Mouse (Mus musculus): ENCODE results near the gene Slc35f3. TPM values are rescaled to one million over a fixed set of nuclear protein-coding genes. Genes with fewer than 3 reads are reported as not detected.

Gene Slc35f3
- polyA plus RNA-seq, 1 experiment from 2014 or later: not detected

GRCm38 (mm10) chr8:126275886-126276285 is 22.5 kb upstream of the Slc35f3 start:
- Histone ChIP-seq H3K9ac (no peak overlapping the region), H3K4me3 (replicated peaks) (no peak overlapping the region), H3K4me2 (no peak overlapping the region), H3K36me3 (replicated peaks) (no peaks in the 10 kb centered on the region), H3K9me3 (replicated peaks) (no peaks in the 10 kb centered on the region), H3K4me1 (replicated peaks) (no peaks in the 10 kb centered on the region), H3K27me3 (no peaks in the 10 kb centered on the region), H3K27ac (replicated peaks) (no peak overlapping the region)
- 54% methylated on average over 4 of the region's 4 CpGs for WGBS (ENCODE audit: insufficient replicate concordance)
- ATAC-seq (ENCODE audit: insufficient read depth): no peak

GRCm38 (mm10) chr8:126291951-126292350 is 6.4 kb upstream of the Slc35f3 start:
- Histone ChIP-seq H3K4me2 (no peak overlapping the region), H3K27ac (replicated peaks) (no peak overlapping the region), H3K9ac (no peak overlapping the region), H3K36me3 (replicated peaks) (no peaks in the 10 kb centered on the region), H3K9me3 (replicated peaks) (no peaks in the 10 kb centered on the region), H3K27me3 (no peaks in the 10 kb centered on the region), H3K4me1 (replicated peaks) (no peaks in the 10 kb centered on the region), H3K4me3 (replicated peaks) (no peak overlapping the region)
- 64% methylated on average over 10 of the region's 10 CpGs for WGBS (ENCODE audit: insufficient replicate concordance)
- ATAC-seq (ENCODE audit: insufficient read depth): no peak

- Histone ChIP-seq H3K4me1 (replicated peaks) (no peaks in the 10 kb centered on the region), H3K27me3 (peaks cover 32% of the 10 kb centered on the region), H3K27ac (replicated peaks) (no peak overlapping the region), H3K4me3 (replicated peaks) (no peak overlapping the region), H3K36me3 (replicated peaks) (no peaks in the 10 kb centered on the region), H3K4me2 (no peak overlapping the region), H3K9me3 (replicated peaks) (no peaks in the 10 kb centered on the region), H3K9ac (no peak overlapping the region)
- no peak for ATAC-seq (ENCODE audit: insufficient read depth)
- 23% methylated on average over 1 of the region's 1 CpGs for WGBS (ENCODE audit: insufficient replicate concordance)
These were observed 993 bp upstream of the Slc35f3 start for GRCm38 (mm10) chr8:126297284-126297845.

- no peak overlapping the region for H3K27ac ChIP-seq (replicated peaks)
- 9% methylated on average over 7 of the region's 7 CpGs for WGBS (ENCODE audit: insufficient replicate concordance)
- ATAC-seq (ENCODE audit: insufficient read depth): no peak
- H3K9ac ChIP-seq: no peak overlapping the region
- H3K9me3 ChIP-seq (replicated peaks): no peaks in the 10 kb centered on the region
- peaks cover 32% of the 10 kb centered on the region for H3K27me3 ChIP-seq
- no peak overlapping the region for H3K4me3 ChIP-seq (replicated peaks)
- H3K4me2 ChIP-seq: no peak overlapping the region
- H3K36me3 ChIP-seq (replicated peaks): no peaks in the 10 kb centered on the region
- no peaks in the 10 kb centered on the region for H3K4me1 ChIP-seq (replicated peaks)
These were observed 975 bp downstream of the Slc35f3 start for GRCm38 (mm10) chr8:126299333-126299732.

- Histone ChIP-seq H3K27me3 (peaks cover 32% of the 10 kb centered on the region), H3K4me1 (replicated peaks) (no peaks in the 10 kb centered on the region), H3K36me3 (replicated peaks) (no peaks in the 10 kb centered on the region), H3K27ac (replicated peaks) (no peak overlapping the region), H3K9me3 (replicated peaks) (no peaks in the 10 kb centered on the region), H3K4me2 (no peak overlapping the region), H3K4me3 (replicated peaks) (no peak overlapping the region), H3K9ac (no peak overlapping the region)
- WGBS (ENCODE audit: insufficient replicate concordance): 75% methylated on average over 5 of the region's 5 CpGs
- no peak for ATAC-seq (ENCODE audit: insufficient read depth)
These were observed 2.0 kb downstream of the Slc35f3 start for GRCm38 (mm10) chr8:126300350-126300749.

- Histone ChIP-seq H3K4me3 (replicated peaks) (no peak overlapping the region), H3K4me1 (replicated peaks) (no peaks in the 10 kb centered on the region), H3K36me3 (replicated peaks) (no peaks in the 10 kb centered on the region), H3K27ac (replicated peaks) (no peak overlapping the region), H3K4me2 (no peak overlapping the region), H3K9ac (no peak overlapping the region), H3K27me3 (peaks cover 32% of the 10 kb centered on the region), H3K9me3 (replicated peaks) (no peaks in the 10 kb centered on the region)
- no peak for ATAC-seq (ENCODE audit: insufficient read depth)
- WGBS (ENCODE audit: insufficient replicate concordance): 78% methylated on average over 6 of the region's 6 CpGs
These were observed 3.2 kb downstream of the Slc35f3 start for GRCm38 (mm10) chr8:126301580-126301979.

GRCm38 (mm10) chr8:126307164-126307563 is 8.8 kb downstream of the Slc35f3 start:
- no peaks in the 10 kb centered on the region for H3K27me3 ChIP-seq
- ATAC-seq (ENCODE audit: insufficient read depth): no peak

GRCm38 (mm10) chr8:126309015-126309414 is 10.7 kb downstream of the Slc35f3 start:
- H3K27me3 ChIP-seq: no peaks in the 10 kb centered on the region
- WGBS (ENCODE audit: insufficient replicate concordance): 26% methylated on average over 1 of the region's 1 CpGs
- ATAC-seq (ENCODE audit: insufficient read depth): peak; percentile 28; the same call in 1 of the 2 replicates
- H3K27ac ChIP-seq (replicated peaks): no peak overlapping the region
- no peak overlapping the region for H3K9ac ChIP-seq
- no peaks in the 10 kb centered on the region for H3K4me1 ChIP-seq (replicated peaks)
- no peaks in the 10 kb centered on the region for H3K9me3 ChIP-seq (replicated peaks)
- no peaks in the 10 kb centered on the region for H3K36me3 ChIP-seq (replicated peaks)
- H3K4me2 ChIP-seq: no peak overlapping the region
- H3K4me3 ChIP-seq (replicated peaks): no peak overlapping the region

More at GRCm38 (mm10) chr8:126307164-126307563, 8.8 kb downstream of the Slc35f3 start:
- Histone ChIP-seq H3K36me3 (replicated peaks) (no peaks in the 10 kb centered on the region), H3K27ac (replicated peaks) (no peak overlapping the region), H3K9ac (no peak overlapping the region), H3K4me3 (replicated peaks) (no peak overlapping the region), H3K9me3 (replicated peaks) (no peaks in the 10 kb centered on the region), H3K4me2 (no peak overlapping the region), H3K4me1 (replicated peaks) (no peaks in the 10 kb centered on the region)
- 62% methylated on average over 9 of the region's 9 CpGs for WGBS (ENCODE audit: insufficient replicate concordance)

GRCm38 (mm10) chr8:126324931-126325330 is 26.6 kb downstream of the Slc35f3 start:
- 47% methylated on average over 2 of the region's 2 CpGs for WGBS (ENCODE audit: insufficient replicate concordance)
- no peak for ATAC-seq (ENCODE audit: insufficient read depth)
- no peak overlapping the region for H3K27ac ChIP-seq (replicated peaks)

GRCm38 (mm10) chr8:126326136-126326535 is 27.8 kb downstream of the Slc35f3 start:
- Histone ChIP-seq H3K27me3 (no peaks in the 10 kb centered on the region), H3K9ac (no peak overlapping the region), H3K36me3 (replicated peaks) (no peaks in the 10 kb centered on the region), H3K4me1 (replicated peaks) (no peaks in the 10 kb centered on the region), H3K4me2 (no peak overlapping the region), H3K9me3 (replicated peaks) (no peaks in the 10 kb centered on the region), H3K27ac (replicated peaks) (no peak overlapping the region), H3K4me3 (replicated peaks) (no peak overlapping the region)
- ATAC-seq (ENCODE audit: insufficient read depth): no peak
- 33% methylated on average over 1 of the region's 1 CpGs for WGBS (ENCODE audit: insufficient replicate concordance)

More at GRCm38 (mm10) chr8:126324931-126325330, 26.6 kb downstream of the Slc35f3 start:
- H3K9me3 ChIP-seq (replicated peaks): no peaks in the 10 kb centered on the region
- H3K9ac ChIP-seq: no peak overlapping the region
- H3K27me3 ChIP-seq: no peaks in the 10 kb centered on the region
- H3K4me2 ChIP-seq: no peak overlapping the region
- H3K36me3 ChIP-seq (replicated peaks): no peaks in the 10 kb centered on the region
- no peak overlapping the region for H3K4me3 ChIP-seq (replicated peaks)
- H3K4me1 ChIP-seq (replicated peaks): no peaks in the 10 kb centered on the region

- Histone ChIP-seq H3K36me3 (replicated peaks) (no peaks in the 10 kb centered on the region), H3K27me3 (no peaks in the 10 kb centered on the region), H3K9me3 (replicated peaks) (no peaks in the 10 kb centered on the region), H3K27ac (replicated peaks) (no peak overlapping the region), H3K9ac (no peak overlapping the region), H3K4me1 (replicated peaks) (no peaks in the 10 kb centered on the region), H3K4me2 (no peak overlapping the region), H3K4me3 (replicated peaks) (no peak overlapping the region)
- ATAC-seq (ENCODE audit: insufficient read depth): no peak
- WGBS (ENCODE audit: insufficient replicate concordance): 57% methylated on average over 8 of the region's 8 CpGs
These were observed 28.4 kb downstream of the Slc35f3 start for GRCm38 (mm10) chr8:126326731-126327130.

GRCm38 (mm10) chr8:126327786-126328185 is 29.4 kb downstream of the Slc35f3 start:
- H3K4me2 ChIP-seq: no peak overlapping the region
- no peak overlapping the region for H3K27ac ChIP-seq (replicated peaks)
- no peaks in the 10 kb centered on the region for H3K9me3 ChIP-seq (replicated peaks)
- ATAC-seq (ENCODE audit: insufficient read depth): no peak
- no peaks in the 10 kb centered on the region for H3K36me3 ChIP-seq (replicated peaks)
- no peak overlapping the region for H3K4me3 ChIP-seq (replicated peaks)
- H3K27me3 ChIP-seq: no peaks in the 10 kb centered on the region
- no peaks in the 10 kb centered on the region for H3K4me1 ChIP-seq (replicated peaks)
- WGBS (ENCODE audit: insufficient replicate concordance): 64% methylated on average over 5 of the region's 5 CpGs
- no peak overlapping the region for H3K9ac ChIP-seq

All from liver, embryonic 15.5 days (tissue).